Mouse (Mus musculus) G1E (cell line): ENCODE results near the gene Zfyve21. TPM values are rescaled to one million over a fixed set of nuclear protein-coding genes. Genes with fewer than 3 reads are reported as not detected.

ENCODE experiments used
- ATAC-seq: 2 replicates; pipeline ENCODE4 v1.8.0; 2016; ENCODE audit warnings: mild to moderate bottlenecking; ENCODE audit not compliant: insufficient number of reproducible peaks, poor library complexity, low FRiP score, severe bottlenecking; ENCODE audit errors: extremely low read depth
- DNase-seq: peaks from one replicate; pipeline ENCODE4 v3.0.0; 2012; ENCODE audit warnings: low spot score
- H3K27me3 ChIP-seq: 2 replicates; pipeline ENCODE4 v1.6.1; 2012; ENCODE audit warnings: mild to moderate bottlenecking, low read length, inconsistent platforms; ENCODE audit not compliant: insufficient read depth
- H3K36me3 ChIP-seq: replicated peaks from 2 replicates; pipeline ENCODE3; 2012; ENCODE audit warnings: mild to moderate bottlenecking, inconsistent platforms
- H3K4me1 ChIP-seq: 2 replicates; pipeline ENCODE4 v1.6.1; 2012; ENCODE audit warnings: low read depth, low read length, inconsistent platforms, mixed read lengths; ENCODE audit not compliant: insufficient read depth
- H3K4me3 ChIP-seq: 2 replicates; pipeline ENCODE4 v1.5.1; 2012; ENCODE audit warnings: low read depth, mild to moderate bottlenecking, inconsistent platforms, low read length, moderate library complexity, mixed read lengths
- H3K9me3 ChIP-seq: replicated peaks from 2 replicates; pipeline ENCODE4 v1.6.1; 2012; ENCODE audit warnings: inconsistent platforms
- CTCF ChIP-seq: IDR thresholded peaks from 2 replicates; pipeline ENCODE4 v1.5.1; 2012; ENCODE audit warnings: low read depth, low read length, inconsistent platforms, mixed read lengths
- GATA1 ChIP-seq: IDR thresholded peaks from 2 replicates; pipeline ENCODE4 v1.6.1; 2012; ENCODE audit warnings: borderline replicate concordance, low read length, inconsistent platforms, mixed read lengths
- GATA2 ChIP-seq: IDR thresholded peaks from 2 replicates; pipeline ENCODE4 v1.6.1; 2012; ENCODE audit warnings: low read depth, low read length, inconsistent platforms, borderline replicate concordance
- POLR2AphosphoS5 ChIP-seq: IDR thresholded peaks from 2 replicates; pipeline ENCODE4 v1.6.1; 2012; ENCODE audit warnings: low read depth, low read length, inconsistent platforms; ENCODE audit not compliant: insufficient replicate concordance
- TAL1 ChIP-seq: conservative IDR thresholded peaks from 2 replicates; pipeline ENCODE4 v1.6.1; 2012; ENCODE audit warnings: low read depth, low read length, inconsistent platforms, mixed read lengths
- polyA plus RNA-seq: library from polyadenylated mRNA; stranded (reverse); fragments of >175 nt; gene quantifications from 2 replicates; pipeline ENCODE4 v1.2.3, GENCODE M21; 2012
- total RNA-seq, 2 experiments: library from RNA; stranded (forward) in 1 of 2; stranded (reverse) in 1 of 2; fragments of 200-1000 nt in 1 of 2; fragments of >200 nt in 1 of 2; fragmentation: Nextera tagmentation in 1 of 2; gene quantifications; 2 replicates each; pipeline ENCODE4 v1.2.3; 2014 to 2017

Zfyve21 gene
- total and polyA plus RNA-seq, 3 experiments, result 13.8 to 32.5 (median 14.8) TPM

GRCm38 (mm10) chr12:111832643-111833042, 18.7 kb downstream of the Zfyve21 start:
- ATAC-seq (no peak), DNase-seq (no peak)

DNA sequence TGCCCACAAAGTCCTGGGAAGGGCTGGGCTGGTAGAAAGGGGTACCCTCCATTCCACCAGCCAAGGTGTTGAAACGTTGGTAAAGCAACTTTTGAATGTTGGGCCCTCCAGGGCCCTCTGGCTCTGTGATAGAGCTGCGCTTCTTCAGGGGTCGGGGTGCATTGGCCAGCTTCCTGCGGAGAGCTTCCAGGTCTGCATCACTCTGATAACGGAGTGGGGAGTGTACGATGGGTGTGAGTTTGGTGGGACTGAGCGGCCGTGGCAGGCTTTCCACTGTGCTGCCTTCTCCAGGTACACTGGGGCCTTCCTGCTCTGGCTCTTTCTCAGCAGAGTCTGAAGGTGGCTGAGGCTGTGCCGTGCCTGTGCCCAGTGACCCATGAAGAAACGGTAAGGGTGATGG, 19.5 kb downstream of the Zfyve21 start:
- Histone ChIP-seq H3K4me1 (peaks cover 18% of the 10 kb centered on the region), H3K4me3 (no peak overlapping the region), H3K36me3 (peaks cover 100% of the 10 kb centered on the region), H3K9me3 (no peaks in the 10 kb centered on the region), H3K27me3 (no peaks in the 10 kb centered on the region)
- no peak for TF ChIP-seq GATA1
- no peak for TF ChIP-seq CTCF
- no peak for TF ChIP-seq POLR2AphosphoS5
- TF ChIP-seq TAL1, result no peak
- no peak for TF ChIP-seq GATA2
- no peak for DNase-seq
- ATAC-seq, result no peak

More at GRCm38 (mm10) chr12:111832643-111833042, 18.7 kb downstream of the Zfyve21 start:
- Histone ChIP-seq H3K4me3 (no peak overlapping the region), H3K4me1 (peaks cover 18% of the 10 kb centered on the region), H3K36me3 (peaks cover 100% of the 10 kb centered on the region), H3K27me3 (no peaks in the 10 kb centered on the region), H3K9me3 (no peaks in the 10 kb centered on the region)
- TF ChIP-seq POLR2AphosphoS5 (no peak), CTCF (no peak)

DNA sequence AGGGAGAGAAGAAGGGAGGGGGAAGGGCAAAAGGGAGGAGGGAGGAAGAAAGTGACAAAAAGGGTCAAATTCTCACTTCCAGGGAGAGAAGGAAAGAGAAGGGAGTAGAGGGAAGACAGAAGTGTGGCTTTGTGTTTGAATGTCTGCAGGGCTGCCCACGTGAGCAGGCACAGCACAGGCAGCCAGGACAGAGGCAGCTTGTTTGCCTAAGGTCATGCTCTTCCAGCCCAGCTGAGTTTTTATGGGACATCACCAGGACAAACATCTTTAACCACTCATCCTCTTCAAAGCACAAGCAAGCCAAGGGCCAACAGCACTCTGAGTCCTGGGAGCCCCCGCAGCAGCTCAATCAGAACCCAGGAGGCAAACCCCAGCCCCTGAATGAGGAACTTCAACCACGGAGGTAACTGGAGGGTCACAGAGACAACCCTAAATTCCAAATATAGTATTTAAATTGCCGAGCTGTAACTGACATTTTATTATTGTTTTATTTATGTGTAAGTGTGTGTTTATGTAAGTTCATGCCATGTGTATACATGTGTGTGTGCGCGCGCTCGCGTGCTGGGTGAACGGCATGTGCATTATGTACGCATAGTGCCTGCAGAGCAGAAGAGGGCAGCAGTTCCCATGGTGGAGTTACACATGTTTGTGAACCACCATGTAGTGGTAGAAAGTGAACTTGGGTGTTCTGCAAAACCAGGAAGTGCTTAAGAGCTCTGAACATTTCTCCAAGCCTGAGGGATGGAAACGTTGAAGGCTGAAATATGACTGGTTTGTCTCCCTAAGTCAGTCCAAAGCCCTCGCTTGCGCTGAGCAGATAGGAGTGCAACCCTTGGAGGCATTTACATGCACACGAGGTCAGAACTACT, 28.8 kb downstream of the Zfyve21 start:
- ATAC-seq, result no peak
- TF ChIP-seq GATA1 (no peak), TAL1 (no peak), CTCF (no peak), GATA2 (no peak), POLR2AphosphoS5 (no peak)
- H3K4me1 ChIP-seq, result peaks cover 20% of the 10 kb centered on the region
- DNase-seq, result no peak
- no peaks in the 10 kb centered on the region for H3K27me3 ChIP-seq
- no peaks in the 10 kb centered on the region for H3K9me3 ChIP-seq
- H3K36me3 ChIP-seq, result peaks cover 84% of the 10 kb centered on the region
- H3K4me3 ChIP-seq, result no peak overlapping the region

DNA sequence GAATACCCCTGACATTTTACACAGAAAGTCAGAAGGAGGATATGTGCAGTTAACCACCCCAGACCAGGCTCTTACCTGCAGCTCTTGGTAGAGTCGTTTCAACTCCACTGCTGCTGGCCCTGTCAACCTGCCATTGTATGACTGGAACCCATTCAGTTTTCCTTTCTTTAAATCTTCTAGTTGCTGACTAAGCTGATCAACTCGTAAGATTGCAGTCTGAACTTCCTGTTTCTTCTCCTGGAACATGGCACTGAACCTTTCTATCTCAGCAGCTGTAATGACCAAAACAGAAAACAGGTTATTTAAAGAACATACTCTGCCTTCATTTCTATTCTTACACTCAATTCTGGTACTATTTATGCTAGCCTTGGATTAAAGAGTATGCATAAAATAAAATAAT, 29.5 kb downstream of the Zfyve21 start:
- TF ChIP-seq POLR2AphosphoS5 (no peak), TAL1 (no peak), CTCF (no peak)
- ATAC-seq (peak; percentile 61; the same call in 1 of the 2 replicates), DNase-seq (no peak)
- Histone ChIP-seq H3K4me3 (no peak overlapping the region), H3K36me3 (peaks cover 82% of the 10 kb centered on the region), H3K4me1 (peaks cover 21% of the 10 kb centered on the region), H3K27me3 (no peaks in the 10 kb centered on the region), H3K9me3 (no peaks in the 10 kb centered on the region)

GRCm38 (mm10) chr12:111845953-111846352, 32.0 kb downstream of the Zfyve21 start:
- ATAC-seq, result no peak
- Histone ChIP-seq H3K4me1 (peaks cover 24% of the 10 kb centered on the region), H3K9me3 (peaks cover 4% of the 10 kb centered on the region; the same call in 1 of the 2 replicates), H3K36me3 (peaks cover 71% of the 10 kb centered on the region), H3K27me3 (no peaks in the 10 kb centered on the region), H3K4me3 (no peak overlapping the region)
- TF ChIP-seq TAL1, result no peak
- TF ChIP-seq POLR2AphosphoS5, result no peak
- TF ChIP-seq GATA2, result no peak
- TF ChIP-seq CTCF, result no peak
- no peak for TF ChIP-seq GATA1
- no peak for DNase-seq

GRCm38 (mm10) chr12:111846815-111847214, 32.8 kb downstream of the Zfyve21 start:
- Histone ChIP-seq H3K4me1 (peaks cover 24% of the 10 kb centered on the region), H3K36me3 (peaks cover 68% of the 10 kb centered on the region), H3K9me3 (peaks cover 4% of the 10 kb centered on the region; the same call in 1 of the 2 replicates), H3K27me3 (no peaks in the 10 kb centered on the region), H3K4me3 (no peak overlapping the region)
- ATAC-seq (no peak), DNase-seq (no peak)
- TF ChIP-seq TAL1 (no peak), CTCF (no peak), GATA2 (no peak), POLR2AphosphoS5 (0 out of 2 replicates have a peak, but pooled peaks have one; percentile 36)
